Mouse (Mus musculus) heart, embryonic 13.5 days (tissue): ENCODE results near the gene Naip1. TPM values are rescaled to one million over a fixed set of nuclear protein-coding genes. Genes with fewer than 3 reads are reported as not detected.
"Not testable (repeated sequence)": the region's sequence is repeated elsewhere in the genome, so short reads cannot be mapped to it uniquely, and the experiment has no call there.

Source experiments
- ATAC-seq: fragments of 200-750 bp; cut with Nextera tagmentation; 2 replicates; pipeline ENCODE4 v1.8.0; 2017; ENCODE audit warnings: moderate TSS enrichment; ENCODE audit not compliant: insufficient number of reproducible peaks, low FRiP score, low TSS enrichment; ENCODE audit errors: extremely low read depth
- H3K27ac ChIP-seq: fragments of 300-500 bp; sonication (generic); replicated peaks from 2 replicates; pipeline ENCODE4 v1.5.1; 2015; ENCODE audit warnings: moderate library complexity, mild to moderate bottlenecking, inconsistent platforms
- H3K27me3 ChIP-seq: fragments of 300-500 bp; sonication (generic); replicated peaks from 2 replicates; pipeline ENCODE4 v1.6.1; 2015; ENCODE audit warnings: mild to moderate bottlenecking, inconsistent platforms
- H3K36me3 ChIP-seq: fragments of 300-500 bp; sonication (generic); 2 replicates; pipeline ENCODE4 v1.6.1; 2015; ENCODE audit warnings: mild to moderate bottlenecking, inconsistent platforms
- H3K4me1 ChIP-seq: fragments of 300-500 bp; sonication (generic); 2 replicates; pipeline ENCODE4 v1.6.1; 2015; ENCODE audit warnings: inconsistent platforms
- H3K4me2 ChIP-seq: fragments of 300-500 bp; sonication (generic); 2 replicates; pipeline ENCODE4 v1.6.1; 2015; ENCODE audit warnings: inconsistent platforms, mild to moderate bottlenecking, moderate library complexity
- H3K4me3 ChIP-seq: fragments of 300-500 bp; sonication (generic); 2 replicates; pipeline ENCODE4 v1.5.1; 2015; ENCODE audit warnings: moderate library complexity, mild to moderate bottlenecking, inconsistent platforms
- H3K9ac ChIP-seq: fragments of 300-500 bp; sonication (generic); 2 replicates; pipeline ENCODE4 v1.6.1; 2015; ENCODE audit warnings: inconsistent platforms, mild to moderate bottlenecking, moderate library complexity
- H3K9me3 ChIP-seq: fragments of 300-500 bp; sonication (generic); 2 replicates; pipeline ENCODE4 v1.6.1; 2016; ENCODE audit warnings: inconsistent platforms
- WGBS: fragments of 180-500 bp; shearing (Covaris S2); methylation state at CpG from one replicate; pipeline ENCODE4 v1.1.7; 2015; ENCODE audit warnings: mixed read lengths; 5-methylcytosine and 5-hydroxymethylcytosine counted together
- polyA plus RNA-seq: library from polyadenylated mRNA; unstranded; fragments of >200 nt; fragmentation: Nextera tagmentation; extraction: Ambion mirVana; gene quantifications from 2 replicates; pipeline ENCODE4 v1.2.1, GENCODE M21; 2015

Gene Naip1
- not detected in 2 replicates for polyA plus RNA-seq

DNA sequence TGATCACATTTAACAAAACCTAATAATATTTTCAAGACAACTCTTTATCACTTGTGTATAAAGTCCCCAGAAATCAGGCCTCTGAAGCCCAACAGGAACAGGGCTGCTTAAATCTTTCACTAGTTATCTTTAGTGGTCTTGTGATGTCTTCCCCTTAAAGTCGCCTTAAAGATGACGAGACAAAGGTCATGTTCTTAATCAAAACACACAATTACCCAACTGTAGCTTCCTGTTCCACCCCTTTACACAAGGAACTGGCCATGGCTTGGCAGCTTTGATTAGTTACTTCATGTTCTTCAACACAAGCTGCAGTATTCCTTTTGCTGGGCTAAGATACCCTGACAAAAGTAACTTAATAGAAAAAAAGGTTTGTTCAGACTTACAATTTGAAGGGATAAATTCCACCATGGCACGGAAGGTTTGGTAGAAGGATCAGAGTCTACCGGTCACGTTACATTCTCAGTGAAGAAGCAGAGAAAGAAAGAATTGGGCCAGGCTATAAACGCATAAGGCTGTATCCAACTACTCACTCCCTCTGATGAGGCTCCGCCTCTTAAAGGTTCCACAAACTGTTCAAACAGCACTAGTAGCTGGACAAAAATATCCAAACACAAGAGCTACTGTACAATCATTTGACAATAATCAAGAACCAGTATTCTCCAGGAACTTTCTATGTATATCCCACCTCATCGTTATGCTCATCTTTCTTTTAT lies at the start of gene Naip1:
TSS of gene Naip1 (minus strand) at position 455 of the 713 bp plus-strand sequence.
- H3K4me2 ChIP-seq, H3K9ac ChIP-seq, H3K36me3 ChIP-seq, H3K9me3 ChIP-seq, ATAC-seq, H3K4me3 ChIP-seq, H3K4me1 ChIP-seq, H3K27ac ChIP-seq, H3K27me3 ChIP-seq: not testable (repeated sequence)
- 70% methylated on average over 8 of the region's 8 CpGs for WGBS

DNA sequence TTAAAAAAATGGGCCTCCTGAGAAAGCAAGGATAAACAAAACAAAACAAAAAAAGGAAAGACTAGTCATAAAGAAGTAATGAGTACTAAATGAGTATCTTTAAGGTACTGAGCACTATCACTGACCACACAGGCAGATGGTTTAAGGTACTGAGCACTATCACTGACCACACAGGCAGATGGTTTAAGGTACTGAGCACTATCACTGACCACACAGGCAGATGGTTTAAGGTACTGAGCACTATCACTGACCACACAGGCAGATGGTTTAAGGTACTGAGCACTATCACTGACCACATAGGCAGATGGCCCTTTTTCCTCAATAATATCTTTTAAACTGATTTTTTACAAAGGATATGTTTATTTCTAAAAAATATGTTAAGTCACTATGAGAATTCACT lies 47.0 kb upstream of the Naip1 start:
- ATAC-seq, H3K4me2 ChIP-seq, H3K4me3 ChIP-seq, H3K9ac ChIP-seq, H3K4me1 ChIP-seq, H3K36me3 ChIP-seq, H3K27ac ChIP-seq, H3K9me3 ChIP-seq, H3K27me3 ChIP-seq: not testable (repeated sequence)

DNA sequence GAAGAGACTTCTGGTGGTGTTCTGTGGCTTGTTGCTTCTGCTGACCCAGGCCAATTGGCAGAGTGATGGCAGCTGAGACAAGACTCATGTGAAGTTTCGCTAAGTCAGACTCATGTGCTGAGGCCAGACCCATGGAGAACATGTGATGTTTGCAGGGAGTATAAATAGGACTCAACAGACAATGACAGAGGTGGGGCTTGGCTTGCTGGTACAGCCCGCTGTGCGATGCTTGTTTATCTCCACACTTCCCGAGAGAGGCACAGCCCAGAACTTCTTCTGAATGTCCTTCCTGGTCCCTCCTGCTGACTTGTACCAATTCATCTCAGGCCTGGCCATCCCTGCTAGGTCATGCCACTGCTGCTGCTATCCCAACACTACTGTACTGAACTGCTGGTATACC lies 42.7 kb upstream of the Naip1 start:
- no peak for ATAC-seq
- no peaks in the 10 kb centered on the region for H3K9me3 ChIP-seq
- H3K4me2 ChIP-seq: no peak overlapping the region
- H3K4me3 ChIP-seq: no peak overlapping the region
- WGBS: 52% methylated on average over 4 of the region's 4 CpGs
- H3K4me1 ChIP-seq: peaks cover 17% of the 10 kb centered on the region
- no peaks in the 10 kb centered on the region for H3K36me3 ChIP-seq
- no peaks in the 10 kb centered on the region for H3K27me3 ChIP-seq
- H3K27ac ChIP-seq: no peak overlapping the region
- no peak overlapping the region for H3K9ac ChIP-seq

DNA sequence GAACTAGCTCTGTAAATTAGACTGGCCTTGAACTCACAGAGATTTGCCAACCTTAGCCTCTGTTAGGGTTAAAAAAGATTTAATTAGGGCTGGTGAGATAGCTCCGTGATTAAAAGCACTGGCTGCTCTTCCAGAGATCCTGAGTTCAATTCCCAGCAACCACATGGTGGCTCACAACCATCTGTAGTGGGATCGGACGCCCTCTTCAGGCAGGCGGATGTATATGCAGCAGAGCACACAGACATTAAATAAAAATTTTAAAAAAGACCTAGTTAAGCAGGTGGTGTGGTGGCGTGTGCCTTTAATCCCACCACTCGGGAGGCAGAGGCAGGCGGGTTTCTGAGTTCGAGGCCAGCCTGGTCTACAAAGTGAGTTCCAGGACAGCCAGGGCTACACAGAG lies 41.7 kb upstream of the Naip1 start:
- 53% methylated on average over 8 of the region's 8 CpGs for WGBS
- not testable (repeated sequence) for H3K4me3 ChIP-seq, H3K27me3 ChIP-seq, H3K27ac ChIP-seq, H3K36me3 ChIP-seq, H3K9ac ChIP-seq, ATAC-seq, H3K9me3 ChIP-seq, H3K4me2 ChIP-seq
- peaks cover 17% of the 10 kb centered on the region for H3K4me1 ChIP-seq

DNA sequence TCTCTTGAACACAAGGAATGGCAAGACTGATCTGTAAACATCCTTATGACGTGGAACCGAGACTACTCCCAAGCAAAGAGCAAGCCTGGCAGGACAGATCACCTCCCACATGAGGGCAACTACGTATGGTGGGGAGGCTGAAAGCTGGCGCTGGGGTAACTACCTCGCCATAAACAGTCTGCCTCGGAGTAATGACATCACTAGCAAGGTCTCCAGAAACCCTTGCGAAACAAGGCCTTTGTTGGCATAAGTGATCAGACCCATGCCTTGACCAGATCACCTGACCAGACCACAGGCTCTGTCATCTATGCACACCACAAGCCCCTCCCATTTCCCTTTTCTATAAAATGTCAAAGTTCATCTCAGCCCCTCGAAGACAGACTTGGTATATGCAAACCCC lies 40.6 kb upstream of the Naip1 start:
- H3K4me2 ChIP-seq: no peak overlapping the region
- H3K36me3 ChIP-seq: peaks cover 15% of the 10 kb centered on the region
- ATAC-seq: no peak
- no peaks in the 10 kb centered on the region for H3K9me3 ChIP-seq
- no peaks in the 10 kb centered on the region for H3K27me3 ChIP-seq
- no peak overlapping the region for H3K4me3 ChIP-seq
- H3K27ac ChIP-seq: no peak overlapping the region
- H3K9ac ChIP-seq: no peak overlapping the region
- H3K4me1 ChIP-seq: peaks cover 17% of the 10 kb centered on the region
- 62% methylated on average over 8 of the region's 8 CpGs for WGBS

DNA sequence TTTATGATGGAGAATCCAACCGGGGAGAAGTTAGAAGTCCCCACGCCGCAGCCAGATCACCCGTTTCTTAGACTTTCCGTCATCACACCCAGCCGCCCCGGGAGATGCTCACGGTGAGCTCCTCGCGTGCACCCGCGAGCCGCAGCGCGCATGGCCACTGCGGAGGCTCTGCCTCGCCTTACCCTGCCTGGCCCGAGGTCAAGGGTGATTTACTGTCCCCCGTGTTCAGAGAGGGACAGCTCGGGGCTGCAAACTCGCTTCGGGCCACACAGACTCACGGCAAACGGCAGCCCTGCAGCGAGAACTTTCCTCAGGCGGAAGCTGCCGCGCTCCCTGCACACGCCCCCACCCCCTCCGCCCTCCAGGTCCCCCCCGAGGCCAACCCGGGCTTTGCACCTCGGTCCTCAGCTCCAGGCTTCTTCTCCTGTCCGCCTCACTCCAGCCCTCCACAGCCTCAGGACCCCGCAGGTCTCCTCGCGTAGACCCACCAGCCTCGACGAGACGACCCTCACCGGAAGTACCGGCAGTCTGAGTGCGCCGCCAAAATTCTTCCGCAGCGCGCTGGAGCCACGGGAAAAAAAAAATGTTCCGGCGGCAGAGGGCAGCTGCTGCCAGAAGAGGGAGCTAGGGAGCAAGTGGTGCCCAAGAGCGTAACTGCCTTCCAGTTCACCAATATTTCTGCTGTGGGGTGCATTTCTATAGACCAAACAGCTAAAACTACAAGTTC lies 39.6 kb upstream of the Naip1 start, which contains the start of gene Gtf2h2:
TSS of gene Gtf2h2 (minus strand) at position 519 of the 727 bp plus-strand sequence.
- under 1% methylated on average over 51 of the region's 51 CpGs for WGBS
- peak within 1 kb of the TSS; percentile 95 for H3K9ac ChIP-seq
- peaks cover 17% of the 10 kb centered on the region for H3K4me1 ChIP-seq
- peak within 1 kb of the TSS; percentile 87 for H3K4me2 ChIP-seq
- ATAC-seq: peak; percentile 61
- H3K36me3 ChIP-seq: peaks cover 26% of the 10 kb centered on the region
- peak within 1 kb of the TSS; percentile 83 for H3K27ac ChIP-seq
- H3K4me3 ChIP-seq: peak within 1 kb of the TSS; percentile 97
- H3K27me3 ChIP-seq: no peaks in the 10 kb centered on the region
- no peaks in the 10 kb centered on the region for H3K9me3 ChIP-seq

DNA sequence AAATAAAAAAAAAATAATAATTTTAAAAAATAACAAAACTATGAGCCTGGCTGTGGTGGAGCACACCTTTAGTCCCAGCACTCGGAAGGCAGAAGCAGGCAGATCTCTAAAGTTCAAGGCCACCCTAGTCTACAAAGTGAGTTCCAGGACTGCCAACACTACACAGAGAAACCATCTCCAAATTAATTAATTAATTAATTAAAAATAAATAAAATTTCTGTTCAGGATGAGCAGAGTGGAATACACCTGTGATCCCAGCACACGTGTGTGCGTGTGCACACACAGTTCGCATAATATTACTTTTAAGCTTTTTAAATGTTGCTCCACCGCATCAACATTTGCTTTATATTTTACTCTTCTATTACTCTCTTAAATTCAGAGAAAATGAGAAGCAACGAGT lies 39.0 kb upstream of the Naip1 start:
- Histone ChIP-seq H3K9me3 (no peaks in the 10 kb centered on the region), H3K4me1 (peaks cover 17% of the 10 kb centered on the region), H3K27me3 (no peaks in the 10 kb centered on the region), H3K9ac (peak overlapping the region; percentile 95), H3K4me2 (peak overlapping the region; percentile 87), H3K36me3 (peaks cover 32% of the 10 kb centered on the region), H3K27ac (peak overlapping the region; percentile 83), H3K4me3 (peak overlapping the region; percentile 97)
- no peak for ATAC-seq
- 16% methylated on average over 6 of the region's 6 CpGs for WGBS

DNA sequence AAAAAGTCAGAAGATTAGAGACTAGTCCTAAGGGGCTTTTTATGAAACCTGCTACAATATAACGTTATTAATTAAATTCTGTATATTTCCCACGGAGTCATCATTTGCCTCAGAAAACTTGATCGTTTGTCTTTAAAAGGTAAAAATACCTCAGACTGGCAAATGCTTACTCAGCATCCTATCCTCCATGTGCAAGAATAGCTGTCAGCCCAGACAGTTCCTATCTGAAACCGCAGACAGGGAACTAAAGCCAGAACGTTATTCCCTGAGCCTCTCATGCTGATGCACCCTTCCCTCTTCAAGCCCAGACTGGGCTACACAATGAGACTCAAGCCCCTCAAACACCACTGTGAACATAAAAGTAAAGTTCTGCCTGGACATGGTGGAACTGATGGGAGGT lies 37.8 kb upstream of the Naip1 start:
- no peak for ATAC-seq
- WGBS: 76% methylated on average over 5 of the region's 5 CpGs

DNA sequence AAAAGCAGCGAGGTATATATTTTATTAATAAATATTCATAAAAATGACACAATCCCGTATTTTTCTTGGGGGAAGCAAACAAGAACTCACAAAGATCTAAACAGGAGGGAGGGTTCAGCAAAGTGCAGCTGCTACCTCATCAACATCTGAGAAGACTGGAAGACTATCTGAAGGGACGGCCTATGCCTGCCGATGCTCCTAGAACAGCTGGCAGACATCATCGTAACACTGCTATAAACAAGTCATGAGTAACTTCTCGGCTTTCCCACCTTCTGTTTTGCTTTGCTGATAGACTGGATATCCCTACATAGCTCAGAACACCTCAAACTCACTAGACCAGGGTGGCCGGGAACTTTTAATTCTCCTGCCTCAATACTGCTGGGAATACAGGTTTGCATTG lies 30.9 kb upstream of the Naip1 start:
- Histone ChIP-seq H3K9me3 (no peaks in the 10 kb centered on the region), H3K4me2 (no peak overlapping the region), H3K27ac (no peak overlapping the region), H3K27me3 (no peaks in the 10 kb centered on the region), H3K9ac (no peak overlapping the region), H3K4me1 (no peaks in the 10 kb centered on the region), H3K36me3 (peaks cover 81% of the 10 kb centered on the region), H3K4me3 (no peak overlapping the region)
- ATAC-seq: no peak
- 85% methylated on average over 7 of the region's 7 CpGs for WGBS

More for the DNA sequence above, 37.8 kb upstream of the Naip1 start:
- Histone ChIP-seq H3K4me1 (peaks cover 17% of the 10 kb centered on the region), H3K9me3 (no peaks in the 10 kb centered on the region), H3K36me3 (peaks cover 37% of the 10 kb centered on the region), H3K27me3 (no peaks in the 10 kb centered on the region), H3K9ac (no peak overlapping the region), H3K4me3 (no peak overlapping the region), H3K4me2 (0 out of 2 replicates have a peak overlapping the region, but pooled peaks have one; percentile 87), H3K27ac (no peak overlapping the region)

DNA sequence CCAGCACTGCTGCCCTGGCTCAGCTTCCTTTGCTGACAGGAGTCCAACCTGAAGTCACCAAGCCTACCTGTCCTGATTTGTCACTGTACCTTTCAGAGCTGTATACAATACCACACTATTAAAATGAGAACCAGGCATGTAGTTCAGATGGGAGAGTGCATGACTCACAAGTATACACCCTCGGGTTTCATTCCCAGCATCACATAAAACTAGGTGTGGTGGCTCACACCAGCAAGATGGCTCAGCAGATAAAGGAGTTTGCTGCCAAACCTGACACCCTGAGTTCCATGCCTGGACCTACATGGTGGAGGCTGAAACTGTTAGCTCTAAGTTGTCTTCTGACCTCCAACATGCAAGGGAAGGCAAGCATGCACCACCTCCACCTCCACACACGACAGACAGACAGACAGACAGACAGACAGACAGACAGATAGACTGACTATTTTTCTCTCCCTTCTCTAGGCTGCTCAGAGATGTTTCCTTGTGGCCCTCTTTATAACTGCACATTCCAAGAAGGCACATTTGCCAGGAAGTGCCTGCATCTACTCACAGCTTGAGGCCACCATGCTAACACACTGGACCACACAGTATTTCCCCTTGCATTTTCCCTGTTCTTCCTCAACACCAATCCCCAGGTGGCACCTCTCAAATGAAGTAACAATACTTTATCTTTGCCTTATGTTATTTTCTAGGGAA lies 11.0 kb upstream of the Naip1 start:
- no peaks in the 10 kb centered on the region for H3K4me1 ChIP-seq
- no peaks in the 10 kb centered on the region for H3K9me3 ChIP-seq
- 78% methylated on average over 2 of the region's 2 CpGs for WGBS
- no peak for ATAC-seq
- H3K4me3 ChIP-seq: no peak overlapping the region
- H3K4me2 ChIP-seq: no peak overlapping the region
- no peak overlapping the region for H3K9ac ChIP-seq
- no peaks in the 10 kb centered on the region for H3K27me3 ChIP-seq
- H3K36me3 ChIP-seq: peaks cover 69% of the 10 kb centered on the region
- no peak overlapping the region for H3K27ac ChIP-seq

DNA sequence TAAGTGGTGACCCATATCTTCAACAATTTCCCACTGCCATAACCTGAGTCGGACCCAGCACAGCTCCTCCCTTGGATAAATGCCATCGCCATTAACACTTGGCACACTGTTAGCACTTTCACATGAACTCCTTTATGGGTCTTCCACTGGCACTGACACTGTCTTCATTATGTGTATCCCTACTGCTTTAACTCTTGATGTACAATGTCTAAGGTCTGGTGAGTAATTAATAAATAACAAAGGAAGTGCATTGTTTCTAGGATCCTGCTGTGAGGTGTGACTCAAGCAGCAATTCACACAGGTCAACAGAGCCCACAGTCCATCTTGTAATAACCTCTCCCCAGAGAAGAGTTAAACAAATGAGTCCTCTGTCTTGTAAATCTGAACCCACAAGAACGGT lies 8.7 kb upstream of the Naip1 start:
- Histone ChIP-seq H3K4me1 (no peaks in the 10 kb centered on the region), H3K9me3 (no peaks in the 10 kb centered on the region), H3K4me3 (no peak overlapping the region), H3K4me2 (no peak overlapping the region), H3K27me3 (no peaks in the 10 kb centered on the region), H3K36me3 (peaks cover 48% of the 10 kb centered on the region), H3K27ac (no peak overlapping the region), H3K9ac (no peak overlapping the region)
- no peak for ATAC-seq
- 76% methylated on average over 3 of the region's 3 CpGs for WGBS
